In genomic region chr3:84199516-84199915, GRCm38 (mm10) we compare ENCODE assay signal across 27 mouse cellular contexts. TPM values are rescaled to one million over a fixed set of nuclear protein-coding genes. Genes with fewer than 3 reads are reported as not detected.
"Had no signal": no experiment of that assay in that cellular context is flagged by ENCODE, and none has a peak within 500 bp of the region (broad histone marks: within the 10 kb centered on the region; RNA-seq: fewer than 3 reads in every experiment).

No protein-coding gene starts in this region.

- DNase-seq: kidney, adult 2 months; kidney, postnatal 25 days; layer of hippocampus, adult 9-11 months; lung, adult 18-20 months; lung, postnatal 10 days; lung, postnatal 36 days; midbrain, embryonic 14.5 days; right cerebral cortex, adult 18-20 months; right cerebral cortex, postnatal 14 days; right cerebral cortex, postnatal 4 days; thymus, adult 18-20 months; thymus, postnatal 36 days had no signal

- H3K36me3 ChIP-seq: liver, embryonic 12.5 days; liver, embryonic 15.5 days; lung, embryonic 15.5 days had no signal

- H3K4me1 ChIP-seq: liver, embryonic 12.5 days; liver, embryonic 15.5 days; lung, embryonic 15.5 days; megakaryocyte, embryonic 14.5 days had no signal

- H3K4me3 ChIP-seq: layer of hippocampus, adult 2 months; liver, embryonic 12.5 days; liver, embryonic 15.5 days; lung, embryonic 15.5 days; megakaryocyte, embryonic 14.5 days; midbrain, embryonic 10.5 days; neural tube, embryonic 12.5 days; neural tube, embryonic 15.5 days had no signal

- H3K9ac ChIP-seq: liver, embryonic 12.5 days; liver, embryonic 15.5 days; lung, embryonic 15.5 days; neural tube, embryonic 12.5 days; neural tube, embryonic 15.5 days had no signal

- H3K27ac ChIP-seq: kidney, postnatal 0 days; liver, embryonic 12.5 days; liver, embryonic 15.5 days; lung, embryonic 15.5 days; midbrain, embryonic 10.5 days; neural tube, embryonic 12.5 days; neural tube, embryonic 15.5 days; stomach, postnatal 0 days had no signal

- H3K27me3 ChIP-seq: liver, embryonic 15.5 days; lung, embryonic 15.5 days; neural tube, embryonic 12.5 days; neural tube, embryonic 15.5 days had no signal

RNA-seq across cellular contexts. Expression of gene Gm6525, which starts 25.6 kb away (rescaled TPM):
- total RNA-seq: layer of hippocampus, adult 2 months; layer of hippocampus, postnatal 25 days; left cerebral cortex, adult 18-20 months; left cerebral cortex, postnatal 36 days had no signal
- polyA plus RNA-seq: kidney, adult 2 months; large intestine, adult 2 months; liver, embryonic 12.5 days; urinary bladder, adult 2 months had no signal
